Mouse (Mus musculus) heart, postnatal 0 days (tissue): Measurements from ENCODE around the gene Shq1. TPM values are rescaled to one million over a fixed set of nuclear protein-coding genes. Genes with fewer than 3 reads are reported as not detected.

Experiments
- ATAC-seq: fragments of 200-750 bp; cut with Nextera tagmentation; 2 replicates; pipeline ENCODE4 v1.8.0; 2017; ENCODE audit warnings: low read depth, moderate number of reproducible peaks, moderate library complexity; ENCODE audit not compliant: insufficient read depth
- DNase-seq: peaks from one replicate; pipeline ENCODE4 v3.0.0-alpha.2; 2016; ENCODE audit warnings: low spot score
- H3K27ac ChIP-seq: fragments of 300-500 bp; sonication (generic); 2 replicates; pipeline ENCODE4 v1.5.1; 2014; ENCODE audit warnings: low read depth, mild to moderate bottlenecking
- H3K27me3 ChIP-seq: fragments of 300-500 bp; sonication (generic); 2 replicates; pipeline ENCODE4 v1.6.1; 2014; ENCODE audit warnings: low read length, mixed read lengths; ENCODE audit not compliant: control insufficient read depth, insufficient read depth
- H3K36me3 ChIP-seq: fragments of 300-500 bp; sonication (generic); replicated peaks from 2 replicates; pipeline ENCODE4 v1.6.1; 2014; ENCODE audit warnings: low read length, mixed read lengths; ENCODE audit not compliant: control insufficient read depth, insufficient read depth
- H3K4me1 ChIP-seq: fragments of 300-500 bp; sonication (generic); 2 replicates; pipeline ENCODE4 v1.6.1; 2014; ENCODE audit warnings: antibody characterized with exemption; ENCODE audit not compliant: control insufficient read depth, insufficient read depth
- H3K4me2 ChIP-seq: fragments of 300-500 bp; sonication (generic); 2 replicates; pipeline ENCODE4 v1.6.1; 2014; ENCODE audit warnings: low read depth, mild to moderate bottlenecking, low read length, moderate library complexity
- H3K4me3 ChIP-seq: fragments of 300-500 bp; sonication (generic); 2 replicates; pipeline ENCODE4 v1.5.1; 2014; ENCODE audit warnings: low read depth, low read length
- H3K9ac ChIP-seq: fragments of 300-500 bp; sonication (generic); replicated peaks from 2 replicates; pipeline ENCODE4 v1.6.1; 2014; ENCODE audit warnings: low read depth, low read length, mixed read lengths
- H3K9me3 ChIP-seq: fragments of 300-500 bp; sonication (generic); replicated peaks from 2 replicates; pipeline ENCODE4 v1.6.1; 2016; ENCODE audit warnings: low read length; ENCODE audit not compliant: control insufficient read depth
- CTCF ChIP-seq: IDR thresholded peaks from 2 replicates; pipeline ENCODE4 v1.5.1; 2016; ENCODE audit warnings: antibody characterized with exemption, control low read depth, low read depth
- EP300 ChIP-seq: IDR thresholded peaks from 2 replicates; pipeline ENCODE4 v1.6.1; 2016; ENCODE audit warnings: antibody characterized with exemption, low read depth
- WGBS: fragments of 180-500 bp; shearing (Covaris S2); extraction: QIAGEN DNeasy Blood & Tissue Kit; methylation state at CpG from one replicate; pipeline ENCODE4 v1.1.7; 2014; 5-methylcytosine and 5-hydroxymethylcytosine counted together
- polyA plus RNA-seq: library from polyadenylated mRNA; unstranded; fragments of >200 nt; fragmentation: Nextera tagmentation; extraction: Ambion mirVana; gene quantifications from 2 replicates; pipeline ENCODE4 v1.2.1, GENCODE M21; 2015
- total RNA-seq: library from RNA; depleted of rRNA; stranded (reverse); fragments of >200 nt; gene quantifications from 2 replicates; pipeline ENCODE4 v1.2.3, GENCODE M21; 2014; ENCODE audit warnings: low replicate concordance

The Shq1 gene
- total and polyA plus RNA-seq, 2 experiments from 2014 or later: 1.4 to 5.1 TPM

- H3K9ac ChIP-seq: no peak overlapping the region
- no peak for TF ChIP-seq CTCF
- ATAC-seq (no peak), DNase-seq (no peak)
- no peaks in the 10 kb centered on the region for H3K9me3 ChIP-seq
- no peaks in the 10 kb centered on the region for H3K36me3 ChIP-seq
- no peaks in the 10 kb centered on the region for H3K4me1 ChIP-seq
- no peak overlapping the region for H3K4me2 ChIP-seq
- H3K27me3 ChIP-seq: no peaks in the 10 kb centered on the region
- no peak overlapping the region for H3K27ac ChIP-seq
- 85% methylated on average over 2 of the region's 2 CpGs for WGBS
- H3K4me3 ChIP-seq: no peak overlapping the region
Measured at GRCm38 (mm10) chr6:100581951-100582350, 89.0 kb downstream of the Shq1 start.

DNA sequence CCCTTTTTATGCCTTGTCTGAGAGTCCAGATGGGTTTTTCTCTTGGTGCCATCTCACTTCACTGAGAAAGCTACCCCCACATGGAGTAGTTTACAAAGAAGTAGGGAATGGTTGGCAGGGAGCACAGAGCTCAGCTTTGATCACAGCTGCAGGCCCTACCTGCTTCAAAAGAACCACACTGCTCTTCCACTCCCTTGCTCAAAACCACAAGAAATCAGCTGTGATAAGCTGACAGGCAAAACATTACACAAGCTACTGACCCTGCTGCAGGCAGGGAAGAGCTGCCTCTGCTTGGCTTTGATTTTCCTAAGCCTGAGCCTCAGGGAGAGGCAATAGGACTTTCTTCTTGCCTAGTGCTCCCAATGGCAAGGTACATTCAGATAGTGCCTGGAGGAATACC lies 89.9 kb downstream of the Shq1 start:
- TF ChIP-seq EP300 (no peak), CTCF (no peak)
- H3K36me3 ChIP-seq: no peaks in the 10 kb centered on the region

DNA sequence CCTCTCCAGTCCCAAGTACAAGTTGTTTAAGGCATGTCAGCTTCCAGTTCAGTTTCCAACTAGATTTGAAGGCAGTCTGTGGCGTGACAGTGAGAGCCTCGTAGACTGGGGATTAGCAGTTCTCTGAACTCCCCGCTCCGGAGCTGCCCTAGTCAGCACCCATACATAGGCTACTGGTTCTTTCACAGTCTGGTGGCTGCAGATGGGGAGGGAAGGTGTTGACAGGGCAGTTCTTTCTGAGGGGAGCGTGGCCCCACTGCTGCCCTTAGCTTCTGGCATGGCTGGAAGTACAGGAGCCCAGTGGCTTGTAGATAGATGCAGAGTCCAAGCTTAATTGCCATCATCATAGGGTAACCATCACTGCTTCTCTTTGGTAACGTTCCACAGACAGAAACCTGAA lies 93.4 kb downstream of the Shq1 start:
- H3K27ac ChIP-seq: no peak overlapping the region
- 0 out of 2 replicates have a peak, but pooled peaks have one; percentile 39 for ATAC-seq
- peaks cover 3% of the 10 kb centered on the region; the same call in 1 of the 2 replicates for H3K36me3 ChIP-seq
- no peak overlapping the region for H3K9ac ChIP-seq
- no peaks in the 10 kb centered on the region for H3K4me1 ChIP-seq
- WGBS: 62% methylated on average over 6 of the region's 6 CpGs
- no peak for TF ChIP-seq CTCF
- no peak for TF ChIP-seq EP300
- DNase-seq: no peak
- no peaks in the 10 kb centered on the region for H3K27me3 ChIP-seq
- no peaks in the 10 kb centered on the region for H3K9me3 ChIP-seq
- H3K4me3 ChIP-seq: no peak overlapping the region
- no peak overlapping the region for H3K4me2 ChIP-seq

More for the DNA sequence above, 89.9 kb downstream of the Shq1 start:
- Histone ChIP-seq H3K9ac (no peak overlapping the region), H3K4me2 (no peak overlapping the region), H3K27ac (no peak overlapping the region), H3K4me3 (no peak overlapping the region), H3K9me3 (no peaks in the 10 kb centered on the region), H3K27me3 (no peaks in the 10 kb centered on the region), H3K4me1 (no peaks in the 10 kb centered on the region)
- no peak for ATAC-seq
- DNase-seq: no peak

DNA sequence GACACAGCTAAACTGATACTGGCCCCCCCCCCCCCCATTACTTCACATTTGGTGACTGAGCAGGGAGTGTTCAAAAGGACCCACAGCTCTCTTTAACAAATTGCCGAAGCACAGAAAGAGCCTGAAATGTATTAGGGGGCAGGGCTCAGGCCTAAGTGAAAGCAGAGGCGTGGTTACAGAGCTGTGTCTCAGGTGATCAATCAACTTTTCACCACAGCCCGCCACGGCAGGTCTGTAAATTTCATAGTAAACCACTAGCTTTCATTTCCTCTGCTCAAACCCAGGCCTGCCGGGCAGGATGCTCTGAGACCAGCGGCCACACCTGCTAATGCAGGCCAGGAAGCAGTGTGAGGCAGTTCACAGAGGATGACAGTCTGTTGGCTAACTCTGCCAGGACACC lies 94.8 kb downstream of the Shq1 start:
- WGBS: 75% methylated on average over 6 of the region's 6 CpGs
- DNase-seq: no peak
- TF ChIP-seq CTCF: no peak
- TF ChIP-seq EP300: no peak

GRCm38 (mm10) chr6:100566774-100567173 lies 104.2 kb downstream of the Shq1 start:
- Histone ChIP-seq H3K9ac (no peak overlapping the region), H3K27ac (no peak overlapping the region), H3K27me3 (peaks cover 35% of the 10 kb centered on the region), H3K4me3 (no peak overlapping the region), H3K4me1 (peaks cover 13% of the 10 kb centered on the region; the same call in 1 of the 2 replicates), H3K4me2 (no peak overlapping the region), H3K36me3 (no peaks in the 10 kb centered on the region), H3K9me3 (no peaks in the 10 kb centered on the region)
- ATAC-seq (no peak), DNase-seq (no peak)
- TF ChIP-seq CTCF (no peak), EP300 (no peak)
- 73% methylated on average over 6 of the region's 6 CpGs for WGBS

More for the DNA sequence above, 94.8 kb downstream of the Shq1 start:
- ATAC-seq: no peak
- no peaks in the 10 kb centered on the region for H3K9me3 ChIP-seq
- H3K36me3 ChIP-seq: peaks cover 3% of the 10 kb centered on the region; the same call in 1 of the 2 replicates
- H3K4me1 ChIP-seq: no peaks in the 10 kb centered on the region
- H3K27me3 ChIP-seq: no peaks in the 10 kb centered on the region
- H3K9ac ChIP-seq: no peak overlapping the region
- no peak overlapping the region for H3K27ac ChIP-seq
- H3K4me2 ChIP-seq: no peak overlapping the region
- no peak overlapping the region for H3K4me3 ChIP-seq

DNA sequence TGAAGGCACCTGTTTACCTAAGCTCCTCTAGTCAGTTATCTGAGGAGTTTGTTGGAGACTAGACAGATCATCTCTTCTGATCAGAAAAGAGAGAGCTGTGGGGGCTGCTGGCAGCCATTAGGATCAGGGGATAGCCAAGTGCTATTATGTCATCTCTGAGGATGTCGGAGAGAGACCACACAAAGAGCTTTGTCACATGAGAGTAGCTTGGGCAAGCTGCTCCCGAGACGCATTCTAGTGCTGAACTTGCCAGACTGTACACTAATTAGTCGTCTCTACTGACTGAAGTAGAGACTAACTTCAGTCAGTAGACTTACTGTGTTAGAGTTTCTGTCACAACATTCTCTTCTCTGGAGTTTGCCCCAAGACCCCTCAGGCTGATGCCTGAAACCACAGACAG lies 106.4 kb downstream of the Shq1 start:
- Histone ChIP-seq H3K27me3 (peaks cover 52% of the 10 kb centered on the region), H3K4me2 (no peak overlapping the region), H3K36me3 (no peaks in the 10 kb centered on the region), H3K9me3 (no peaks in the 10 kb centered on the region), H3K9ac (no peak overlapping the region), H3K27ac (no peak overlapping the region), H3K4me1 (peaks cover 13% of the 10 kb centered on the region; the same call in 1 of the 2 replicates), H3K4me3 (no peak overlapping the region)
- DNase-seq (no peak), ATAC-seq (no peak)
- WGBS: 69% methylated on average over 4 of the region's 4 CpGs
- TF ChIP-seq CTCF (no peak), EP300 (no peak)
